Mouse (Mus musculus) brain, embryonic 14.5 days (tissue): ENCODE results near the gene Smim27. TPM values are rescaled to one million over a fixed set of nuclear protein-coding genes. Genes with fewer than 3 reads are reported as not detected.

ENCODE experiments used
- DNase-seq: peaks from one replicate; pipeline ENCODE4 v3.0.0-alpha.2; 2011; ENCODE audit warnings: low read depth
- CTCF ChIP-seq: fragments of 200-500 bp; IDR thresholded peaks from 2 replicates; pipeline ENCODE4 v1.5.1; 2012; ENCODE audit warnings: inconsistent platforms, mild to moderate bottlenecking, moderate library complexity, borderline replicate concordance; ENCODE audit not compliant: insufficient read depth, insufficient read length; ENCODE audit errors: extremely low read depth
- POLR2A ChIP-seq: fragments of 200-500 bp; IDR thresholded peaks from 2 replicates; pipeline ENCODE4 v1.6.1; 2012; ENCODE audit warnings: mild to moderate bottlenecking, inconsistent platforms, borderline replicate concordance; ENCODE audit not compliant: poor library complexity, insufficient read depth, insufficient read length, severe bottlenecking; ENCODE audit errors: extremely low read depth
- polyA plus RNA-seq: library from polyadenylated mRNA; depleted of rRNA; stranded (reverse); fragments of >200 nt; gene quantifications from 2 replicates; pipeline ENCODE4 v1.2.3, GENCODE M21; 2012

Gene Smim27
- polyA plus RNA-seq, 1 experiment, result 4.4 TPM

DNA sequence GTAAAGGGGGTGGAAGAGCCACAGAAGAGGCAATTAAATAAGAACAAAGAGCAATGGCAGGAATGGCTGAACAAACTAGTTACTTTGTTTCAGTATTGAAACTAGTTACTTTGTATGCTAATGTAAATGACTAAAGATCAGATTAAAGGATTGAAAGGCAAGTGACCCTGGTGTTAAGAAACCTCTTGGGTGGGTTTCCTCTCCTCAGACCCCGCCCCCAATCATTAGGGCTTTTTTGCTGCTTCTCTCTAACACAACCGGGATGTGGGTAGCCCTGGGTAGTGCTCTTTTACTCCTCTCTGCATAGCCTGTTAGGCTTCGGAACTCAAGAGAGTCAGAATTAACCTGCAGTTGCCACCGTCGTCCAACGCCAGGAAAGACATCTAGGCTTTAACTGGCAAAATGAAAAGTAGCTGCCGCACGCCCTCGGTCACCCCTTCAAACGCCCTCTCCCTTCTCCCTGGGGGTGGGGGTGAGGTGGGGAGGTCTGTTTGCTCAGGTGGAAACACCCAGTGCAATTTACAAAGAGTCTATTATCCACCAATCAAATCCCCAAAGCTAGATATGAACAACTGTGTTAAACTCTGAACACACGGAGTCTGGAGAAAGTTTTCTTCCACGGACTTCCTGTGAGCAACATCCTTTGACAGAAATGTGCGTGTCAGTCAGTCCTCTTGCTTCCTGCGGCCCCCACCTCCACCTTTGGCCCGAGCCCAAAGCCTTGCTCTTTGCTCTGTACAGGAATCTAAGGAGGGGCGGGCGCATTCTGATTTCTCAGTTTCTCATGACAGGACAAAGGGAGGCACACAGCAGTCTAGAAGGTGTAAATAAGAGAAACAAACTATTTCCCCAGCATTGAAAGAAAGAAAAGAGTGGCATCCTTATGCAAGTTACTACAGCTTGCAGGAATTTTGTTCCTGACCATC, 30.6 kb upstream of the Smim27 start:
- peak; percentile 51 for DNase-seq
- TF ChIP-seq CTCF (no peak), POLR2A (no peak)

- DNase-seq, result peak; percentile 53
- TF ChIP-seq CTCF, result no peak
- TF ChIP-seq POLR2A, result no peak
Observed at GRCm38 (mm10) chr4:40239409-40240271, 29.7 kb upstream of the Smim27 start, which contains the start of gene Ddx58. TSS of gene Ddx58 (minus strand) at chr4:40239828.

GRCm38 (mm10) chr4:40240272-40240744, 29.1 kb upstream of the Smim27 start:
- no peak for DNase-seq
- no peak for TF ChIP-seq CTCF
- TF ChIP-seq POLR2A, result no peak

GRCm38 (mm10) chr4:40241928-40242327, 27.5 kb upstream of the Smim27 start:
- no peak for DNase-seq
- no peak for TF ChIP-seq CTCF
- no peak for TF ChIP-seq POLR2A

- DNase-seq, result no peak
- TF ChIP-seq CTCF (no peak), POLR2A (no peak)
Observed at GRCm38 (mm10) chr4:40243006-40243405, 26.4 kb upstream of the Smim27 start.

- no peak for DNase-seq
- TF ChIP-seq CTCF (no peak), POLR2A (no peak)
Observed at GRCm38 (mm10) chr4:40244035-40244434, 25.3 kb upstream of the Smim27 start.

DNA sequence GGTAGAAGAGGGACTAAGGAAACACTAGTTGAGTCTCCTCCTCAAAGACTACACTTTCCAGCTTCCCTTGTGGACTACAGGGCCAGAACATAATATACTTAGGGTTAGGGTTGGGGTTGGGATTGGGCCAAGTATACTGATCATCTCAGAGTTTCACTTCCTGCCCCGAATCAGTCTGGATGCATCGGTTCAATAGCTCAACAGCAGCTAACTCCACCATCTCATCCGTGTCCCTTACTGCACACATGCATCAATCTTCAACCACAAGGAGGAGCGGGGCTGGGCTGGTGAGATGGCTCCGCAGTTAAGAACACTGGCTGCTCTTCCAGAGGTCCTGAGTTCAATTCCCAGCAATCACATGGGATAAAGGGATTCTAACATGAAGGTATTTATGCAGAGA, 18.4 kb upstream of the Smim27 start:
- TF ChIP-seq CTCF (no peak), POLR2A (no peak)
- no peak for DNase-seq

GRCm38 (mm10) chr4:40253766-40254165, 15.6 kb upstream of the Smim27 start:
- DNase-seq, result no peak

GRCm38 (mm10) chr4:40254385-40255103, 14.8 kb upstream of the Smim27 start:
- no peak for TF ChIP-seq POLR2A
- TF ChIP-seq CTCF, result no peak
- no peak for DNase-seq

More at GRCm38 (mm10) chr4:40253766-40254165, 15.6 kb upstream of the Smim27 start:
- TF ChIP-seq POLR2A (no peak), CTCF (no peak)

- DNase-seq, result no peak
- TF ChIP-seq CTCF, result no peak
- TF ChIP-seq POLR2A, result no peak
Observed at GRCm38 (mm10) chr4:40264321-40264720, 5.1 kb upstream of the Smim27 start.
